Mouse (Mus musculus) liver, embryonic 14.5 days (tissue): Measurements from ENCODE around the gene Cep19. TPM values are rescaled to one million over a fixed set of nuclear protein-coding genes. Genes with fewer than 3 reads are reported as not detected.

Source experiments
- ATAC-seq: fragments of 200-750 bp; cut with Nextera tagmentation; 2 replicates; pipeline ENCODE4 v1.8.0; 2017; ENCODE audit warnings: moderate number of reproducible peaks, mild to moderate bottlenecking, moderate library complexity; ENCODE audit not compliant: insufficient read depth
- DNase-seq, 3 experiments: peaks; one replicate each; pipeline ENCODE4 v3.0.0-alpha.2; 2012 to 2013; ENCODE audit warnings: low read depth in 3 of 3, low spot score in 3 of 3
- H3K27ac ChIP-seq: fragments of 300-500 bp; sonication (generic); 2 replicates; pipeline ENCODE4 v1.5.1; 2014; ENCODE audit warnings: moderate library complexity, mild to moderate bottlenecking, control low read depth, inconsistent platforms
- H3K27me3 ChIP-seq: fragments of 300-500 bp; sonication (generic); 2 replicates; pipeline ENCODE4 v1.6.1; 2014; ENCODE audit warnings: mild to moderate bottlenecking, low read length, moderate library complexity; ENCODE audit not compliant: control insufficient read depth, insufficient read depth
- H3K36me3 ChIP-seq: fragments of 300-500 bp; sonication (generic); replicated peaks from 2 replicates; pipeline ENCODE4 v1.6.1; 2014; ENCODE audit warnings: low read depth; ENCODE audit not compliant: control insufficient read depth, insufficient read depth
- H3K4me1 ChIP-seq, 2 experiments: fragments of 200-500 bp in 1 of 2; fragments of 300-500 bp in 1 of 2; sonication (generic) in 1 of 2; replicated peaks; 2 replicates each; pipeline ENCODE4 v1.6.1; 2012 to 2014; ENCODE audit warnings: antibody characterized with exemption in 1 of 2, inconsistent platforms in 1 of 2, low read length in 1 of 2; ENCODE audit not compliant: control insufficient read depth in 2 of 2, insufficient read depth in 2 of 2
- H3K4me2 ChIP-seq: fragments of 300-500 bp; sonication (generic); 2 replicates; pipeline ENCODE4 v1.6.1; 2014; ENCODE audit warnings: low read depth, mild to moderate bottlenecking, control low read depth, moderate library complexity
- H3K4me3 ChIP-seq, 2 experiments: fragments of 200-500 bp in 1 of 2; fragments of 300-500 bp in 1 of 2; sonication (generic) in 1 of 2; 2 replicates each; pipeline ENCODE4 v1.5.1; 2012 to 2014; ENCODE audit warnings: low read depth in 2 of 2, low read length in 2 of 2, mild to moderate bottlenecking in 2 of 2, control low read depth in 1 of 2, inconsistent platforms in 1 of 2, moderate library complexity in 1 of 2; ENCODE audit not compliant: insufficient read depth in 1 of 2
- H3K9ac ChIP-seq: fragments of 300-500 bp; sonication (generic); replicated peaks from 2 replicates; pipeline ENCODE4 v1.6.1; 2014; ENCODE audit warnings: mild to moderate bottlenecking, control low read depth, moderate library complexity
- H3K9me3 ChIP-seq: fragments of 300-500 bp; sonication (generic); 2 replicates; pipeline ENCODE4 v1.6.1; 2016; ENCODE audit warnings: low read length, mixed read lengths; ENCODE audit not compliant: control insufficient read depth
- CTCF ChIP-seq: IDR thresholded peaks from 2 replicates; pipeline ENCODE4 v1.5.1; 2016; ENCODE audit warnings: antibody characterized with exemption, low read depth, control low read depth
- EP300 ChIP-seq: IDR thresholded peaks from 2 replicates; pipeline ENCODE4 v1.6.1; 2016; ENCODE audit warnings: antibody characterized with exemption, low read depth
- WGBS: fragments of 180-500 bp; shearing (Covaris S2); extraction: QIAGEN DNeasy Blood & Tissue Kit; methylation state at CpG from one replicate; pipeline ENCODE4 v1.1.7; 2014; ENCODE audit not compliant: insufficient replicate concordance; 5-methylcytosine and 5-hydroxymethylcytosine counted together
- polyA plus RNA-seq, 2 experiments: library from polyadenylated mRNA; depleted of rRNA in 1 of 2; stranded (reverse) in 1 of 2; unstranded in 1 of 2; fragments of >200 nt; fragmentation: Nextera tagmentation in 1 of 2; extraction: Ambion mirVana in 1 of 2; gene quantifications; 2 replicates each; pipeline versions ENCODE4 v1.2.1 to v1.2.3; 2012 to 2014

Gene Cep19
- polyA plus RNA-seq, 2 experiments: 2.1 to 4.3 TPM

- Histone ChIP-seq H3K4me1 (peaks cover 0 to 4% of the 10 kb centered on the region in 2 experiments; a peak in 2 of 4 replicates), H3K9me3 (no peaks in the 10 kb centered on the region), H3K9ac (no peak overlapping the region), H3K36me3 (peaks cover 2% of the 10 kb centered on the region; the same call in 1 of the 2 replicates), H3K4me2 (no peak overlapping the region), H3K27me3 (no peaks in the 10 kb centered on the region), H3K4me3 (no peak overlapping the region), H3K27ac (no peak overlapping the region)
- DNase-seq: no peak
- 61% methylated on average over 3 of the region's 3 CpGs for WGBS
- TF ChIP-seq CTCF (no peak), EP300 (no peak)
- ATAC-seq: no peak
Observed at GRCm38 (mm10) chr16:32156719-32157118, 57.1 kb downstream of the Cep19 start.

GRCm38 (mm10) chr16:32157369-32157768, 57.8 kb downstream of the Cep19 start:
- H3K4me3 ChIP-seq: no peak overlapping the region
- WGBS: 64% methylated on average over 2 of the region's 2 CpGs
- peaks cover 2% of the 10 kb centered on the region; the same call in 1 of the 2 replicates for H3K36me3 ChIP-seq
- TF ChIP-seq EP300 (no peak), CTCF (no peak)
- ATAC-seq (no peak), DNase-seq (no peak)
- peaks cover 0 to 4% of the 10 kb centered on the region in 2 experiments; a peak in 2 of 4 replicates for H3K4me1 ChIP-seq
- no peak overlapping the region for H3K4me2 ChIP-seq
- H3K27ac ChIP-seq: no peak overlapping the region
- H3K9ac ChIP-seq: no peak overlapping the region
- H3K9me3 ChIP-seq: no peaks in the 10 kb centered on the region
- H3K27me3 ChIP-seq: no peaks in the 10 kb centered on the region

Other genes with a start within 250 kb of the Cep19 start
- gene Meltf, start 221.0 kb upstream of the Cep19 start, polyA plus RNA-seq (2012; rRNA removed): 0.03 and 0.05 TPM in 2 replicates
- gene Meltf, start 221.0 kb upstream of the Cep19 start, polyA plus RNA-seq (2014; fragmentation: Nextera tagmentation; extraction: Ambion mirVana): 0.06 TPM in 1 of 2 replicates, not detected in the other
- gene Pigz, start 165.9 kb upstream of the Cep19 start, polyA plus RNA-seq (2012; rRNA removed): 0.15 and 0.31 TPM in 2 replicates
- 0.28 and 0.34 TPM in 2 replicates for gene Pigz, start 165.9 kb upstream of the Cep19 start, polyA plus RNA-seq (2014; fragmentation: Nextera tagmentation; extraction: Ambion mirVana)
- 21.5 and 23.2 TPM in 2 replicates for gene 0610012G03Rik, start 151.3 kb upstream of the Cep19 start, polyA plus RNA-seq (2012; rRNA removed)
- gene 0610012G03Rik, start 151.3 kb upstream of the Cep19 start, polyA plus RNA-seq (2014; fragmentation: Nextera tagmentation; extraction: Ambion mirVana): 42.3 and 45.3 TPM in 2 replicates
- gene Ncbp2, start 151.3 kb upstream of the Cep19 start, polyA plus RNA-seq (2012; rRNA removed): 10.7 and 25.1 TPM in 2 replicates
- gene Ncbp2, start 151.3 kb upstream of the Cep19 start, polyA plus RNA-seq (2014; fragmentation: Nextera tagmentation; extraction: Ambion mirVana): 29.0 and 31.5 TPM in 2 replicates
- gene Senp5, start 96.5 kb upstream of the Cep19 start, polyA plus RNA-seq (2012; rRNA removed): 3.5 and 4.7 TPM in 2 replicates
- gene Senp5, start 96.5 kb upstream of the Cep19 start, polyA plus RNA-seq (2014; fragmentation: Nextera tagmentation; extraction: Ambion mirVana): 2.9 and 3.4 TPM in 2 replicates
- gene Pak2, start 20.5 kb upstream of the Cep19 start, polyA plus RNA-seq (2012; rRNA removed): 4.8 and 6.7 TPM in 2 replicates
- gene Pak2, start 20.5 kb upstream of the Cep19 start, polyA plus RNA-seq (2014; fragmentation: Nextera tagmentation; extraction: Ambion mirVana): 9.1 and 9.5 TPM in 2 replicates
- gene Pigx, start 60 bp upstream of the Cep19 start, polyA plus RNA-seq (2012; rRNA removed): 10.5 and 13.2 TPM in 2 replicates
- gene Pigx, start 60 bp upstream of the Cep19 start, polyA plus RNA-seq (2014; fragmentation: Nextera tagmentation; extraction: Ambion mirVana): 25.5 and 28.8 TPM in 2 replicates
- 11.6 and 13.2 TPM in 2 replicates for gene Nrros, start 65.8 kb downstream of the Cep19 start, polyA plus RNA-seq (2012; rRNA removed)
- gene Nrros, start 65.8 kb downstream of the Cep19 start, polyA plus RNA-seq (2014; fragmentation: Nextera tagmentation; extraction: Ambion mirVana): 18.8 and 18.9 TPM in 2 replicates
- 0.52 and 0.90 TPM in 2 replicates for gene Bex6, start 80.0 kb downstream of the Cep19 start, polyA plus RNA-seq (2012; rRNA removed)
- 0.70 and 0.71 TPM in 2 replicates for gene Bex6, start 80.0 kb downstream of the Cep19 start, polyA plus RNA-seq (2014; fragmentation: Nextera tagmentation; extraction: Ambion mirVana)
- gene Fbxo45, start 147.4 kb downstream of the Cep19 start, polyA plus RNA-seq (2012; rRNA removed): 2.7 and 4.0 TPM in 2 replicates
- 5.1 and 6.6 TPM in 2 replicates for gene Fbxo45, start 147.4 kb downstream of the Cep19 start, polyA plus RNA-seq (2014; fragmentation: Nextera tagmentation; extraction: Ambion mirVana)
- gene Wdr53, start 147.4 kb downstream of the Cep19 start, polyA plus RNA-seq (2012; rRNA removed): 4.8 and 7.9 TPM in 2 replicates
- 11.2 and 11.5 TPM in 2 replicates for gene Wdr53, start 147.4 kb downstream of the Cep19 start, polyA plus RNA-seq (2014; fragmentation: Nextera tagmentation; extraction: Ambion mirVana)
- gene Smco1, start 171.7 kb downstream of the Cep19 start, polyA plus RNA-seq (2012; rRNA removed): not detected in 2 replicates
- gene Smco1, start 171.7 kb downstream of the Cep19 start, polyA plus RNA-seq (2014; fragmentation: Nextera tagmentation; extraction: Ambion mirVana): not detected in 2 replicates
- gene Rnf168, start 177.7 kb downstream of the Cep19 start, polyA plus RNA-seq (2012; rRNA removed): 3.7 and 6.1 TPM in 2 replicates
- 11.3 and 13.8 TPM in 2 replicates for gene Rnf168, start 177.7 kb downstream of the Cep19 start, polyA plus RNA-seq (2014; fragmentation: Nextera tagmentation; extraction: Ambion mirVana)
- gene Ubxn7, start 232.5 kb downstream of the Cep19 start, polyA plus RNA-seq (2012; rRNA removed): 2.7 and 5.1 TPM in 2 replicates
- 5.4 and 7.6 TPM in 2 replicates for gene Ubxn7, start 232.5 kb downstream of the Cep19 start, polyA plus RNA-seq (2014; fragmentation: Nextera tagmentation; extraction: Ambion mirVana)